Mouse (Mus musculus) adrenal gland, postnatal 36 days (tissue): ENCODE measurements around the gene Naa80. TPM values are rescaled to one million over a fixed set of nuclear protein-coding genes. Genes with fewer than 3 reads are reported as not detected.
A peak's percentile ranks its signal among the peaks of the same experiment; 100 is the strongest.
"Not testable (repeated sequence)": the region's sequence is repeated elsewhere in the genome, so short reads cannot be mapped to it uniquely, and the experiment has no call there.

Experiments
- DNase-seq, 2 experiments: peaks; one replicate each; pipeline ENCODE4 v3.0.0; 2021; ENCODE audit warnings: mixed read lengths in 1 of 2
- total RNA-seq, 2 experiments: library from RNA; stranded (reverse); gene quantifications; 2 replicates each; pipeline ENCODE4 v1.2.3; 2021

Naa80 gene
- total RNA-seq, 2 experiments from 2014 or later: 14.5 to 19.5 TPM

GRCm38 (mm10) chr9:107571534-107572326 is 7.0 kb upstream of the Naa80 start:
- no peak for DNase-seq

- no peak for DNase-seq
Observed at GRCm38 (mm10) chr9:107572327-107572662, 6.4 kb upstream of the Naa80 start.

- not testable (repeated sequence) for DNase-seq
Observed at GRCm38 (mm10) chr9:107573774-107574173, 4.9 kb upstream of the Naa80 start.

GRCm38 (mm10) chr9:107575579-107576356 is 2.9 kb upstream of the Naa80 start:
- no peak for DNase-seq

GRCm38 (mm10) chr9:107576357-107577107 is 2.2 kb upstream of the Naa80 start, which contains the start of gene Hyal1:
Gene Hyal1 (plus strand): TSS chr9:107576927.
- DNase-seq: peak; percentile 87 to 91

GRCm38 (mm10) chr9:107577871-107578270 is 816 bp upstream of the Naa80 start:
- peak in 1 of 2 experiments; percentile 52 for DNase-seq

- no peak for DNase-seq
Observed at GRCm38 (mm10) chr9:107579023-107579900, 575 bp downstream of the Naa80 start.

- DNase-seq: peak; percentile 93 to 94
Observed at GRCm38 (mm10) chr9:107580501-107581317, 2.0 kb downstream of the Naa80 start, which contains the start of gene Hyal3. Gene Hyal3 (plus strand): TSS chr9:107580818.

GRCm38 (mm10) chr9:107581584-107581983 is 2.9 kb downstream of the Naa80 start:
- DNase-seq: no peak

GRCm38 (mm10) chr9:107582509-107583062 is 3.9 kb downstream of the Naa80 start:
- no peak for DNase-seq

- DNase-seq: no peak
Observed at GRCm38 (mm10) chr9:107583174-107583573, 4.5 kb downstream of the Naa80 start.

- DNase-seq: no peak
Observed at GRCm38 (mm10) chr9:107586504-107586903, 7.8 kb downstream of the Naa80 start.

GRCm38 (mm10) chr9:107586974-107587832 is 8.5 kb downstream of the Naa80 start, which contains the start of gene Ifrd2:
Gene Ifrd2 (plus strand): TSS chr9:107587642.
- DNase-seq: peak; percentile 96 to 97

- DNase-seq: peak; percentile 62 to 75
Observed at GRCm38 (mm10) chr9:107587833-107588639, 9.3 kb downstream of the Naa80 start.

GRCm38 (mm10) chr9:107590058-107590772 is 11.5 kb downstream of the Naa80 start:
- DNase-seq: no peak

GRCm38 (mm10) chr9:107590773-107591060 is 12.0 kb downstream of the Naa80 start:
- no peak for DNase-seq

GRCm38 (mm10) chr9:107593101-107593976 is 14.7 kb downstream of the Naa80 start:
- DNase-seq: no peak
